Mouse (Mus musculus) stomach, embryonic 16.5 days (tissue): ENCODE data around the gene Sdr16c6. TPM values are rescaled to one million over a fixed set of nuclear protein-coding genes. Genes with fewer than 3 reads are reported as not detected.

ENCODE experiments used
- ATAC-seq: fragments of 200-750 bp; cut with Nextera tagmentation; 2 replicates; pipeline ENCODE4 v1.8.0; 2017; ENCODE audit warnings: moderate number of reproducible peaks, moderate TSS enrichment; ENCODE audit not compliant: insufficient read depth, low FRiP score
- H3K27ac ChIP-seq: fragments of 300-500 bp; sonication (generic); 2 replicates; pipeline ENCODE4 v1.5.1; 2014; ENCODE audit warnings: low read length
- H3K27me3 ChIP-seq: fragments of 300-500 bp; sonication (generic); 2 replicates; pipeline ENCODE4 v1.6.1; 2014; ENCODE audit warnings: low read length, control low read depth, mixed read lengths; ENCODE audit not compliant: control insufficient read depth, insufficient read depth
- H3K36me3 ChIP-seq: fragments of 300-500 bp; sonication (generic); 2 replicates; pipeline ENCODE4 v1.6.1; 2014; ENCODE audit warnings: low read length; ENCODE audit not compliant: control insufficient read depth, insufficient read depth
- H3K4me1 ChIP-seq: fragments of 300-500 bp; sonication (generic); 2 replicates; pipeline ENCODE4 v1.6.1; 2014; ENCODE audit warnings: low read length, control low read depth, mixed read lengths; ENCODE audit not compliant: control insufficient read depth, insufficient read depth
- H3K4me2 ChIP-seq: fragments of 300-500 bp; sonication (generic); 2 replicates; pipeline ENCODE4 v1.6.1; 2014; ENCODE audit warnings: low read depth, low read length, mixed read lengths
- H3K4me3 ChIP-seq: fragments of 300-500 bp; sonication (generic); replicated peaks from 2 replicates; pipeline ENCODE4 v1.5.1; 2014; ENCODE audit warnings: mild to moderate bottlenecking, low read length
- H3K9ac ChIP-seq: fragments of 300-500 bp; sonication (generic); 2 replicates; pipeline ENCODE4 v1.6.1; 2014; ENCODE audit warnings: low read length
- H3K9me3 ChIP-seq: fragments of 300-500 bp; sonication (generic); replicated peaks from 2 replicates; pipeline ENCODE4 v1.6.1; 2016; ENCODE audit warnings: low read length, control low read depth; ENCODE audit not compliant: control insufficient read depth
- WGBS: fragments of 180-500 bp; shearing (Covaris S2); extraction: QIAGEN DNeasy Blood & Tissue Kit; methylation state at CpG from one replicate; pipeline ENCODE4 v1.1.7; 2014; 5-methylcytosine and 5-hydroxymethylcytosine counted together
- polyA plus RNA-seq: library from polyadenylated mRNA; unstranded; fragments of >200 nt; fragmentation: Nextera tagmentation; extraction: Ambion mirVana; gene quantifications from 2 replicates; pipeline ENCODE4 v1.2.1, GENCODE M21; 2015

Gene Sdr16c6
- 1.1 and 2.5 TPM in 2 replicates for polyA plus RNA-seq

DNA sequence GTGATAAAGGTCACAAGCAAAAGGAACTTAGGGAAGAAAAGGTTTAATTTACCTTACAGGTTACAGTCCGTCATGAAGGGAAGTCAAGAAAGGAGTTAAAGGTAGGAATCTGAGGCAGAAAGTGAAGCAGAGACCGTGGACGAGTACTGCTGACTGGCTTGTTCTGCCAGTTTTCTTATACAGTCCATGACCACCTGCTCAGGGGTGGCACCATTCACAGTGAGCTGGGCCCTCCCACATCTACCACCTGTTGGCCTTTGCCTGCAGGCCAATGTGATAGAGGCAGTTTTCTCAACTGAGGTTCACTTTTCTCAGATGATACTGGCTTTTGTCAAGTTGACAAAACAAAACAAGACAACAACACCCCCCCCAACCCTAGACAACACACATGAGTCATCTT, at the start of gene Sdr16c6:
TSS of gene Sdr16c6 (minus strand) at position 151 of the 400 bp plus-strand sequence.
- Histone ChIP-seq H3K4me2 (no peak within 1 kb of the TSS), H3K27me3 (no peaks in the 10 kb centered on the region), H3K36me3 (no peaks in the 10 kb centered on the region), H3K9ac (no peak within 1 kb of the TSS), H3K9me3 (no peaks in the 10 kb centered on the region), H3K4me1 (no peaks in the 10 kb centered on the region), H3K4me3 (no peak within 1 kb of the TSS), H3K27ac (no peak within 1 kb of the TSS)
- no peak for ATAC-seq
- WGBS, result 73% methylated on average over 3 of the region's 3 CpGs

- Histone ChIP-seq H3K4me3 (no peak overlapping the region), H3K36me3 (no peaks in the 10 kb centered on the region), H3K9ac (no peak overlapping the region), H3K4me1 (no peaks in the 10 kb centered on the region), H3K27ac (no peak overlapping the region), H3K4me2 (no peak overlapping the region), H3K9me3 (no peaks in the 10 kb centered on the region), H3K27me3 (no peaks in the 10 kb centered on the region)
- no peak for ATAC-seq
Observed at GRCm38 (mm10) chr4:4080180-4080579, 2.9 kb upstream of the Sdr16c6 start.

GRCm38 (mm10) chr4:4079132-4079531, 1.8 kb upstream of the Sdr16c6 start:
- Histone ChIP-seq H3K27ac (no peak overlapping the region), H3K4me2 (no peak overlapping the region), H3K9me3 (no peaks in the 10 kb centered on the region), H3K36me3 (no peaks in the 10 kb centered on the region), H3K9ac (no peak overlapping the region), H3K27me3 (no peaks in the 10 kb centered on the region), H3K4me3 (no peak overlapping the region), H3K4me1 (no peaks in the 10 kb centered on the region)
- 79% methylated on average over 3 of the region's 3 CpGs for WGBS
- ATAC-seq, result no peak

GRCm38 (mm10) chr4:4076001-4076400, 1.3 kb downstream of the Sdr16c6 start:
- Histone ChIP-seq H3K4me2 (no peak overlapping the region), H3K27me3 (no peaks in the 10 kb centered on the region), H3K9ac (no peak overlapping the region), H3K36me3 (no peaks in the 10 kb centered on the region), H3K9me3 (no peaks in the 10 kb centered on the region), H3K4me3 (no peak overlapping the region), H3K4me1 (no peaks in the 10 kb centered on the region), H3K27ac (no peak overlapping the region)
- 89% methylated on average over 2 of the region's 2 CpGs for WGBS
- no peak for ATAC-seq

Other genes starting within 250 kb of the Sdr16c6 start
- 789 and 896 TPM in 2 replicates for gene Gm11808, start 103.9 kb downstream of the Sdr16c6 start, polyA plus RNA-seq